Mouse (Mus musculus) heart, embryonic 15.5 days (tissue): ENCODE measurements at regions not wholly inside any gene's neighbourhood (a gene's known extent, or its start where the extent isn't known, plus 50 kb on each side); places are given as distances from the start of the nearest gene placed in this dataset.
"Not testable (repeated sequence)": the region's sequence is repeated elsewhere in the genome, so short reads cannot be mapped to it uniquely, and the experiment has no call there.

Source experiments
- ATAC-seq: fragments of 200-750 bp; cut with Nextera tagmentation; replicated peaks from 2 replicates; pipeline ENCODE4 v1.8.0; 2017; ENCODE audit warnings: low read depth, moderate TSS enrichment; ENCODE audit not compliant: insufficient number of reproducible peaks, insufficient read depth, low FRiP score
- H3K27ac ChIP-seq: fragments of 300-500 bp; sonication (generic); 2 replicates; pipeline ENCODE4 v1.5.1; 2015; ENCODE audit warnings: mild to moderate bottlenecking, inconsistent platforms
- H3K27me3 ChIP-seq: fragments of 300-500 bp; sonication (generic); 2 replicates; pipeline ENCODE4 v1.6.1; 2015; ENCODE audit warnings: inconsistent platforms
- H3K36me3 ChIP-seq: fragments of 300-500 bp; sonication (generic); 2 replicates; pipeline ENCODE4 v1.6.1; 2015; ENCODE audit warnings: mild to moderate bottlenecking, inconsistent platforms
- H3K4me1 ChIP-seq: fragments of 300-500 bp; sonication (generic); replicated peaks from 2 replicates; pipeline ENCODE4 v1.6.1; 2015; ENCODE audit warnings: inconsistent platforms
- H3K4me2 ChIP-seq: fragments of 300-500 bp; sonication (generic); 2 replicates; pipeline ENCODE4 v1.6.1; 2015; ENCODE audit warnings: inconsistent platforms, mild to moderate bottlenecking, moderate library complexity
- H3K4me3 ChIP-seq: fragments of 300-500 bp; sonication (generic); 2 replicates; pipeline ENCODE4 v1.5.1; 2015; ENCODE audit warnings: mild to moderate bottlenecking, inconsistent platforms
- H3K9ac ChIP-seq: fragments of 300-500 bp; sonication (generic); 2 replicates; pipeline ENCODE4 v1.6.1; 2015; ENCODE audit warnings: mild to moderate bottlenecking, inconsistent platforms
- H3K9me3 ChIP-seq: fragments of 300-500 bp; sonication (generic); replicated peaks from 2 replicates; pipeline ENCODE4 v1.6.1; 2016; ENCODE audit warnings: inconsistent platforms
- WGBS: fragments of 180-500 bp; shearing (Covaris S2); methylation state at CpG from one replicate; pipeline ENCODE4 v1.1.7; 2015; ENCODE audit warnings: mixed read lengths; 5-methylcytosine and 5-hydroxymethylcytosine counted together

- ATAC-seq, result no peak
- no peak overlapping the region for H3K4me2 ChIP-seq
- no peaks in the 10 kb centered on the region for H3K4me1 ChIP-seq
- no peak overlapping the region for H3K9ac ChIP-seq
- H3K4me3 ChIP-seq, result no peak overlapping the region
- H3K9me3 ChIP-seq, result no peaks in the 10 kb centered on the region
- H3K36me3 ChIP-seq, result no peaks in the 10 kb centered on the region
- no peaks in the 10 kb centered on the region for H3K27me3 ChIP-seq
- H3K27ac ChIP-seq, result no peak overlapping the region
- WGBS, result 83% methylated on average over 4 of the region's 4 CpGs
Observed at GRCm38 (mm10) chr14:87612871-87613270, 196.4 kb downstream of the Tdrd3 start.

- Histone ChIP-seq H3K4me1 (no peaks in the 10 kb centered on the region), H3K9ac (no peak overlapping the region), H3K27me3 (no peaks in the 10 kb centered on the region), H3K36me3 (no peaks in the 10 kb centered on the region), H3K4me2 (no peak overlapping the region), H3K27ac (no peak overlapping the region), H3K9me3 (no peaks in the 10 kb centered on the region), H3K4me3 (no peak overlapping the region)
- ATAC-seq, result no peak
- 71% methylated on average over 5 of the region's 5 CpGs for WGBS
Observed at GRCm38 (mm10) chr14:87619368-87620035, 203.1 kb downstream of the Tdrd3 start.

- H3K36me3 ChIP-seq, result no peaks in the 10 kb centered on the region
- no peak overlapping the region for H3K4me3 ChIP-seq
- no peak overlapping the region for H3K4me2 ChIP-seq
- no peaks in the 10 kb centered on the region for H3K4me1 ChIP-seq
- WGBS, result 70% methylated on average over 7 of the region's 7 CpGs
- no peaks in the 10 kb centered on the region for H3K9me3 ChIP-seq
- no peaks in the 10 kb centered on the region for H3K27me3 ChIP-seq
- no peak overlapping the region for H3K9ac ChIP-seq
- H3K27ac ChIP-seq, result no peak overlapping the region
- no peak for ATAC-seq
Observed at GRCm38 (mm10) chr14:87631078-87631813, 214.8 kb downstream of the Tdrd3 start.

GRCm38 (mm10) chr14:87634596-87634995 is 218.2 kb downstream of the Tdrd3 start:
- WGBS, result 60% methylated on average over 3 of the region's 3 CpGs
- no peak overlapping the region for H3K4me3 ChIP-seq
- H3K4me2 ChIP-seq, result no peak overlapping the region
- H3K4me1 ChIP-seq, result no peaks in the 10 kb centered on the region
- no peaks in the 10 kb centered on the region for H3K27me3 ChIP-seq
- no peaks in the 10 kb centered on the region for H3K36me3 ChIP-seq
- no peak for ATAC-seq
- no peaks in the 10 kb centered on the region for H3K9me3 ChIP-seq
- no peak overlapping the region for H3K27ac ChIP-seq
- no peak overlapping the region for H3K9ac ChIP-seq

GRCm38 (mm10) chr14:87637131-87637530 is 220.7 kb downstream of the Tdrd3 start:
- no peaks in the 10 kb centered on the region for H3K36me3 ChIP-seq
- no peaks in the 10 kb centered on the region for H3K4me1 ChIP-seq
- no peak overlapping the region for H3K4me2 ChIP-seq
- H3K9me3 ChIP-seq, result no peaks in the 10 kb centered on the region
- H3K9ac ChIP-seq, result no peak overlapping the region
- H3K27ac ChIP-seq, result no peak overlapping the region
- 76% methylated on average over 2 of the region's 2 CpGs for WGBS
- H3K4me3 ChIP-seq, result no peak overlapping the region
- no peak for ATAC-seq
- no peaks in the 10 kb centered on the region for H3K27me3 ChIP-seq

GRCm38 (mm10) chr14:87667910-87668309 is 251.5 kb downstream of the Tdrd3 start:
- Histone ChIP-seq H3K36me3 (no peaks in the 10 kb centered on the region), H3K4me1 (no peaks in the 10 kb centered on the region), H3K9ac (no peak overlapping the region), H3K4me2 (no peak overlapping the region), H3K4me3 (no peak overlapping the region), H3K27ac (no peak overlapping the region), H3K9me3 (no peaks in the 10 kb centered on the region), H3K27me3 (no peaks in the 10 kb centered on the region)
- no peak for ATAC-seq
- 81% methylated on average over 2 of the region's 2 CpGs for WGBS

GRCm38 (mm10) chr14:87669496-87669895 is 253.1 kb downstream of the Tdrd3 start:
- Histone ChIP-seq H3K27me3 (no peaks in the 10 kb centered on the region), H3K36me3 (no peaks in the 10 kb centered on the region), H3K9ac (no peak overlapping the region), H3K27ac (no peak overlapping the region), H3K4me3 (no peak overlapping the region), H3K4me2 (no peak overlapping the region), H3K9me3 (no peaks in the 10 kb centered on the region), H3K4me1 (no peaks in the 10 kb centered on the region)
- ATAC-seq, result no peak
- WGBS, result 97% methylated on average over 2 of the region's 2 CpGs

GRCm38 (mm10) chr14:87680788-87681187 is 264.3 kb downstream of the Tdrd3 start:
- 60% methylated on average over 3 of the region's 3 CpGs for WGBS
- H3K27ac ChIP-seq, result no peak overlapping the region

GRCm38 (mm10) chr14:87683091-87683806 is 266.8 kb downstream of the Tdrd3 start:
- not testable (repeated sequence) for H3K27me3 ChIP-seq, H3K4me2 ChIP-seq, H3K9ac ChIP-seq, H3K4me3 ChIP-seq, H3K9me3 ChIP-seq, ATAC-seq, H3K36me3 ChIP-seq, H3K4me1 ChIP-seq, H3K27ac ChIP-seq
- WGBS, result 84% methylated on average over 4 of the region's 4 CpGs

More at GRCm38 (mm10) chr14:87680788-87681187, 264.3 kb downstream of the Tdrd3 start:
- Histone ChIP-seq H3K36me3 (no peaks in the 10 kb centered on the region), H3K27me3 (no peaks in the 10 kb centered on the region), H3K4me3 (no peak overlapping the region), H3K9me3 (no peaks in the 10 kb centered on the region), H3K9ac (no peak overlapping the region), H3K4me2 (no peak overlapping the region), H3K4me1 (no peaks in the 10 kb centered on the region)
- no peak for ATAC-seq

GRCm38 (mm10) chr14:87689866-87690265 is 273.4 kb downstream of the Tdrd3 start:
- no peak for ATAC-seq
- no peaks in the 10 kb centered on the region for H3K4me1 ChIP-seq
- WGBS, result 82% methylated on average over 3 of the region's 3 CpGs
- H3K27ac ChIP-seq, result no peak overlapping the region
- no peak overlapping the region for H3K4me2 ChIP-seq
- no peak overlapping the region for H3K4me3 ChIP-seq
- H3K9ac ChIP-seq, result no peak overlapping the region
- H3K27me3 ChIP-seq, result no peaks in the 10 kb centered on the region
- no peaks in the 10 kb centered on the region for H3K36me3 ChIP-seq
- no peaks in the 10 kb centered on the region for H3K9me3 ChIP-seq

GRCm38 (mm10) chr14:87736456-87736855 is 320.0 kb downstream of the Tdrd3 start:
- H3K4me3 ChIP-seq, result no peak overlapping the region
- no peak overlapping the region for H3K9ac ChIP-seq
- H3K4me2 ChIP-seq, result no peak overlapping the region
- no peak for ATAC-seq
- 78% methylated on average over 1 of the region's 1 CpGs for WGBS
- no peaks in the 10 kb centered on the region for H3K27me3 ChIP-seq
- H3K36me3 ChIP-seq, result no peaks in the 10 kb centered on the region
- no peaks in the 10 kb centered on the region for H3K9me3 ChIP-seq
- no peak overlapping the region for H3K27ac ChIP-seq
- H3K4me1 ChIP-seq, result no peaks in the 10 kb centered on the region
